Mouse (Mus musculus) limb, embryonic 10.5 days (tissue): ENCODE data around the gene Atl2. TPM values are rescaled to one million over a fixed set of nuclear protein-coding genes. Genes with fewer than 3 reads are reported as not detected.

ENCODE experiments used
- DNase-seq: peaks from one replicate; pipeline ENCODE4 v3.0.0-alpha.2; 2017; ENCODE audit warnings: low spot score
- H3K27ac ChIP-seq: fragments of 300-500 bp; sonication (generic); 2 replicates; pipeline ENCODE4 v1.5.1; 2016; ENCODE audit warnings: mild to moderate bottlenecking
- H3K27me3 ChIP-seq: fragments of 300-500 bp; sonication (generic); 2 replicates; pipeline ENCODE4 v1.6.1; 2016; ENCODE audit warnings: low read depth, mild to moderate bottlenecking; ENCODE audit not compliant: poor library complexity, severe bottlenecking
- H3K36me3 ChIP-seq: fragments of 300-500 bp; sonication (generic); 2 replicates; pipeline ENCODE4 v1.6.1; 2016; ENCODE audit warnings: mild to moderate bottlenecking, moderate library complexity
- H3K4me1 ChIP-seq: fragments of 300-500 bp; sonication (generic); 2 replicates; pipeline ENCODE4 v1.6.1; 2016
- H3K4me3 ChIP-seq: fragments of 300-500 bp; sonication (generic); 2 replicates; pipeline ENCODE4 v1.5.1; 2016; ENCODE audit warnings: mild to moderate bottlenecking, moderate library complexity
- H3K9me3 ChIP-seq: fragments of 300-500 bp; sonication (generic); replicated peaks from 2 replicates; pipeline ENCODE4 v1.6.1; 2016; ENCODE audit warnings: mild to moderate bottlenecking
- WGBS: fragments of 180-500 bp; shearing (Covaris S2); methylation state at CpG from one replicate; pipeline ENCODE4 v1.1.7; 2016; 5-methylcytosine and 5-hydroxymethylcytosine counted together
- polyA plus RNA-seq: library from polyadenylated mRNA; unstranded; fragments of >200 nt; fragmentation: Nextera tagmentation; extraction: Ambion mirVana; gene quantifications from 2 replicates; pipeline ENCODE4 v1.2.1, GENCODE M21; 2016

Atl2 gene
- polyA plus RNA-seq = 37.8 and 38.7 TPM in 2 replicates

DNA sequence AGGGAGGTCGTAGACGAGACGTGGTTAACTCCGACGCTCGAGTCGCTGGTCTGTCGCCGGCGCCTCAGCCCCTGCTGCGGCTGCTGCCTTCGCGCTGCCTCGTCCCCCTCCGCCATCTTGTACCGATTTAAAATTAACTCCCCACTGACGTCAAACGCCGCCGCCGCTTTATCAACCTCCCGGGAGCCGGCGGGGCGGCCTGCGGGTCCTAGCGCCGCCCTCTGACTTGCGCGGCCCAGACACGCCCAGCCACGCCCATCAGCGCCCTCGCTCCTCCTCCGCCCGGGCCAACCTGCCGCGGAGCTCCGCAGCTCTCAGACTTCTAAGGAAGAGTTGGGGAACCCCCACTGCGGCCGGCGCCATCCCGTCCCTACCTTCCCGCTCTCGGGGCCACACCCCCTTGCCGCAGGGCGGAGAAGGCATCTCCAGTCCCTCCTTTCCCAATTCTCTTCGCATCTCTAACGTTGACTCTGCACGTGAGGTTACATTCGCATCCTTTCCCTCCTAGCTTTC lies at the start of gene Atl2:
Gene Atl2, minus strand, starts transcription at position 213 of the 513 bp plus-strand sequence.
- no peaks in the 10 kb centered on the region for H3K36me3 ChIP-seq
- peaks cover 16% of the 10 kb centered on the region for H3K27me3 ChIP-seq
- WGBS = under 1% methylated on average over 51 of the region's 51 CpGs
- no peaks in the 10 kb centered on the region for H3K9me3 ChIP-seq
- peaks cover 44% of the 10 kb centered on the region for H3K4me1 ChIP-seq
- H3K27ac ChIP-seq = peak within 1 kb of the TSS; percentile 96
- peak within 1 kb of the TSS; percentile 98 for H3K4me3 ChIP-seq
- DNase-seq = peak; percentile 98

DNA sequence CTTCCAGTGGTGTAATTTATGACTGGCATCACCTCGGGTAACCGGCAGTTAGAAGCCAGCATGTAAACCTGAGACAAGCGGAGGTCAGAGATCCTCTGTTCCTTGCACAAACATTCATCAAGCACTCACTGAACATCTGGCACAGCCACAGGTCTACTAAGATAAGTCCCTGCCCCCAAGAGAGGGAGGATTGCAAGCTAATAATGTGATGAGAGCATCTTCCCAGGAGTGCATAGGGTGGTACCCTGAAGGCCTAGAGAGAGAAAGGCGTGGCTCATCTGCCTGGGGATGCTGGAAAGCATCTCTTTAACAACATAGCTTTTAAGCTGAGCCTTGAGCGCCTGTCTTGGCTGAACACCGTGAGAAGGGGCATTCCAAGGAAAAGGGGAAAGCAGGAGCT lies 48.9 kb upstream of the Atl2 start:
- 59% methylated on average over 6 of the region's 6 CpGs for WGBS
- Histone ChIP-seq H3K27ac (no peak overlapping the region), H3K4me3 (no peak overlapping the region), H3K9me3 (no peaks in the 10 kb centered on the region), H3K27me3 (no peaks in the 10 kb centered on the region), H3K36me3 (no peaks in the 10 kb centered on the region), H3K4me1 (peaks cover 14% of the 10 kb centered on the region)
- DNase-seq = no peak

DNA sequence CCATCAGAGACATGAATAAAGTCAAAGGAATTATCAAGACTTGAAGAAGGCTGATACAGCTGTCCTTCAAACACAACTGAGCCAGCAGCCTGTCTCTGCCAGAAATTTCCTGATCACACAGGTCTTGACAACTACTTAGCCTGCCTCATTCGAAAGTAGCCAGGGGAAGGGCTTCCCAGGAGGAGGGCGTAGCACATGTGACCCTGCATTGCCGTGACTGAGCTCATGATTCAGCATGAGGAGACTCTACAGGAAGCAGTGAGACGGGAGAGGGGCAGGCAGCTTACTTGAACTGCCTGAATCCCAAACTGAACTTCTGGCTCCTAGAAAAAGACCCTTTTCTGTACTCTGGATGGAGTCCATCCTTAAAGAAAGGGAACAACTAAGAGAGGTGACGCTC lies 46.5 kb upstream of the Atl2 start:
- Histone ChIP-seq H3K4me1 (peaks cover 12% of the 10 kb centered on the region), H3K9me3 (no peaks in the 10 kb centered on the region), H3K27ac (no peak overlapping the region), H3K4me3 (no peak overlapping the region), H3K36me3 (no peaks in the 10 kb centered on the region), H3K27me3 (no peaks in the 10 kb centered on the region)
- 83% methylated on average over 5 of the region's 5 CpGs for WGBS
- no peak for DNase-seq

DNA sequence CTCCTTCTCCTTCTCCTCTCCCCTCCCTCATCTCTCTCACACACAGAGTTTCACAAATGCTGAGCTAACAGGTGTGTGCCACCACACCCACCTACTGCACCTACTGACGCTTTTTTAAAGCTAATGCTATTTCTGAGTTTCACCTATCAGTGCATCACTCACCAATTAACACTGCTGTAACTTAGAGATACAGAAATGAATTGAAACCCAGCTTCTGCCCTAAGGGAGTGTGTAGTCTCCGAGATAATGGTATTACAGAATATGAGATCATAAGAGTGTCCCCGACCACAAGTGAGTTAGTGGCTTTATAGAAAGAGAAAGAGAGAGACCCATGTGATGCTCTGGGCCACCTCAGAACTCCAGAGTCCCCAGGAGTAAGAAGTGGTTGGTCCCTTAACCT lies 43.2 kb upstream of the Atl2 start:
- no peaks in the 10 kb centered on the region for H3K27me3 ChIP-seq
- no peak overlapping the region for H3K4me3 ChIP-seq
- no peaks in the 10 kb centered on the region for H3K9me3 ChIP-seq
- DNase-seq = no peak
- H3K27ac ChIP-seq = no peak overlapping the region
- 79% methylated on average over 3 of the region's 3 CpGs for WGBS
- H3K4me1 ChIP-seq = peaks cover under 1% of the 10 kb centered on the region
- H3K36me3 ChIP-seq = no peaks in the 10 kb centered on the region

DNA sequence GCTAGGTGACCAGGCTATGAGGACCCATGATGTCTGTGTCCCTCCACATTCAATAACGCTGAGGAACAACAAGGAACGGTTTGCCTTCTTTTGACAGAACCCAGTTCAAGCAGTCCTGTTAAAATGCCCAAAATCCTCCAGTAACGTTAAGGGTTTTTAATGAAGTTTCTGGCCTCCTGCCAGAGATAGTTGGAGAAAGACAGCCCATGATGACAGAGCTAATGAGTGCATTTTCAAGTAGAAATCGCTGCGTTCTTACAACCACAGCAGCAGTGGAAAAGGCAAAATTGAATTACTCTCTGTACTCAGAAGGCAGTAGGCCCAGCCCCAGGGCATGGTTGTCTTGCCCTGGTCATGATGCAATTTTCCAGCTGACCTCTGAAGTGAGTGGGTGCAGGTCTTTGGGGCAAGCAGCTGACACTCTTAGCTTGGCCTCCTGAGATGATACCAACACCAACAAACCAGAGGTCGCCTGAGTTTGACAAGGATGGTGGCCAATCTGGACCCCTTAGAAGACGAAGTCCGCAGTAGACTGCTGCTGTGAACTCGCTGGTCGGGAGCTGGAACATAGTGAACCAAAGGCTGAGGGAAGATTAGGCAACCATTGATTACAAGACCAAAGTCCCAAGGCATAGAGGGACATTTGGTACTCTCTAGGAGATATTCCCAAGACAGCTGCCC lies 42.1 kb upstream of the Atl2 start:
- Histone ChIP-seq H3K27ac (no peak overlapping the region), H3K4me1 (no peaks in the 10 kb centered on the region), H3K4me3 (no peak overlapping the region), H3K36me3 (no peaks in the 10 kb centered on the region), H3K9me3 (no peaks in the 10 kb centered on the region), H3K27me3 (no peaks in the 10 kb centered on the region)
- 92% methylated on average over 10 of the region's 10 CpGs for WGBS
- no peak for DNase-seq

DNA sequence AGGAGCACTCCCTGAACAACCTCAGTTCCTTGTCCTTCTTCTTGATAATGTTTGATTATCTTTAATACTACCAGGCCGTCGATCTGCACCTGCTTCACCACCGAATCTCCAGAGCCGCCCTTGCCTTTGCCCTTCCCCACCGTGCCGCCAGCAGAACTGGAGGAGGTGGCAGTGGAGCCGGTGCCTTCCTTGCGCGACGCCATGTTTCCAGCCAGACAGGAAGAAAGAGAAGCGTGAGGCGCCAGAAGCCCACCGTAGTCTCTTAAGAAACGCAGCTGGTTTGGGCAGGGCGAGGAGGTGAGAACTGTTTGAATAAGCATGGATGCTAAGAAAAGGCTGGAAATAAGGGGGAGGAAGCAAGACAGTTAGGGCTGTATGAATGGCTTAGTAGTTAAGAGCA lies 38.4 kb upstream of the Atl2 start:
- Histone ChIP-seq H3K27me3 (no peaks in the 10 kb centered on the region), H3K36me3 (no peaks in the 10 kb centered on the region), H3K9me3 (no peaks in the 10 kb centered on the region), H3K4me1 (peaks cover 5% of the 10 kb centered on the region; the same call in 1 of the 2 replicates), H3K4me3 (no peak overlapping the region), H3K27ac (no peak overlapping the region)
- WGBS = 90% methylated on average over 15 of the region's 15 CpGs
- DNase-seq = no peak

DNA sequence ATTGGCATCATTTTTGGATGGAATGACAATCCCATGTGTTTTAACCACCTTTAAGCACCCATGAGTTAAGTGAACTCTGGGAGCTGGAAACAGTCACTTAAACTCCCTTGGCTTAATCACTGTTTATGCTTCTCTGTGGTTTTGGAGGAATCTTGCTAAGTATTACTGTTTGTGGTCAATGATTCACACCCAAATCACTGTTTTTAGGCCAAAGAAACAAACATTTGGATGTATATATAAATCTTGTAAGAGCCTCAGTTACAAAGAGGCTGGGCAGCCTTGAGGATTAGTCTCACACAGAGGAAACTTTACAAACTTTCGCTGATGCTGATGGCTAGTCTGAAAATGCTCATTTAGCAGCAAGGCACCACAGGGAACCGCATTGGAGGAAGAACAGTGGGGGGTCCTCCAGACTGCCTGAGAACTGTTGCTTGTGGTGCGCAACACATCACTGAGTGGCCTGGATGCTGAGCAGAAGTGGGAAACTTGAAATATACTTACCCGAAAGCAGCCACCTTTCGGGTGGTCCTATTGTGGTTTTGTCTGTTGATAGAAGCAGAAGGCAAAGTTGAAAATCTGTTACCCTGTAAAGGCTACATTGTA lies 36.9 kb upstream of the Atl2 start:
- Histone ChIP-seq H3K36me3 (no peaks in the 10 kb centered on the region), H3K4me1 (peaks cover 5% of the 10 kb centered on the region; the same call in 1 of the 2 replicates), H3K27ac (no peak overlapping the region), H3K27me3 (no peaks in the 10 kb centered on the region), H3K4me3 (no peak overlapping the region), H3K9me3 (no peaks in the 10 kb centered on the region)
- no peak for DNase-seq
- WGBS = 62% methylated on average over 5 of the region's 5 CpGs

DNA sequence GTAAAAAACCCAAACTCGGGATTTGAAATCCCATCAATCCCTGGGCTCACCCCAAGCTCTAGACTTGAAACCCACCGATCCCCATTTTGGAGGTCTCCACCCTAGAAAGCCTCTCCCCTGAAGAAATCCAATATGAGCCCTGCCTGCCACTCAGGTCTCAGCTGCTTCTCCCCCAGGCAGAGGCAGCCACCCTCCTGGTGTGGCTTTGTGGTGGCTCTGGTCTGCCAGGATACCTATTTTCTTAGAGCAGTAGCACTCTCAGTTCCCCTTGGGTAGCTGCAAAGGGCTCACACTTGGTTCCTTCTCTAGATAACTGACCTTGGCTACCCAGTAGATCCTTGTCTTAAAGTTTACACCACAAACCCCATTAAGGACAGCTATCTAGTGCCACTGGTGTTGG lies 31.2 kb upstream of the Atl2 start:
- DNase-seq = no peak
- Histone ChIP-seq H3K9me3 (no peaks in the 10 kb centered on the region), H3K4me1 (no peaks in the 10 kb centered on the region), H3K27me3 (no peaks in the 10 kb centered on the region), H3K27ac (no peak overlapping the region), H3K36me3 (no peaks in the 10 kb centered on the region), H3K4me3 (no peak overlapping the region)
- WGBS = 84% methylated on average over 2 of the region's 2 CpGs

DNA sequence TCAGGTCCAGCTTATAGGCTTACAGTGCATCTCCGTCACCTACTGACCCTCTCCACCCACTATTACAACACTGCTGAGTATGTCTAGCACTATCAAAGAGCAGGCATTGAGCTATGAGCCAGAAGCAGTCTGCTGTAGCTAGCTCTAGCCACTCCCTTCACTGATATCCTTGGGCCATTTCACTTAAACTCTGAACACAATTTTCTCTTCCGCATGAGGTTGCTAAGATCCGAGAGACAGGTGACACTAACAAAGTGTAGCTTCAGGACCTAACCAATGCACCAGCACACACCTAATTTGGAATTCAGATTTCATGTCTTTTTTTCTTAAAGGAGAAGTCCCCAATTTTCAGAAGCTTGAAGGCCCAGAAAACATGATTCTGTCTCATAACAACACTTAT lies 30.6 kb upstream of the Atl2 start:
- Histone ChIP-seq H3K4me1 (no peaks in the 10 kb centered on the region), H3K9me3 (no peaks in the 10 kb centered on the region), H3K27ac (no peak overlapping the region), H3K36me3 (no peaks in the 10 kb centered on the region), H3K4me3 (no peak overlapping the region), H3K27me3 (no peaks in the 10 kb centered on the region)
- DNase-seq = no peak
- WGBS = 90% methylated on average over 3 of the region's 3 CpGs

DNA sequence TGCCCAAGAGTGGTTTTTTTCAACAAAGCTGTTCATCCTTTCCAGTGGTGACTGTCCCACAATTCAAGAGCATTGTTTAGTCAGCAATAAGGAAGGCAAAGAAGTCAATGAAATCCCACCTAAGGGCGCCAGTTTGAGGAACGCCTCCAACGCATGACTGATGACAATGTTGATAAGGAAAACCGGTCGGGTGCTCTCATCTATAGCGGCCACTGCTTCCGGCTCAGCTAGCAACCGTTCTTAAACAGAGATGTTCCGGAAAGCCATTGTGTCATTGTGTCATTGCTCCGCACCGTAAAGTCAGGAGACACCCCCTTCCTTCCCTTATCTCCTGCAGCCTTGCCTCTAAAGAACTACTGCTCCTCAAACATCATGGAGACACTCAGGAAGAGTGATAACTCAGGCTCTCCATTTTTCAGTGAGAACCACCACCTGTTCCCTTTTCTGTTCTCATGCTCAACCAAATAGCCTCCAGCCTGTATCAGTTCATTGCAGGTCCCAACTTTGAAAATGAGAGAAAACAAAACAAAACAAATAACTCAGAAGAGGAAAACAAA lies 30.0 kb upstream of the Atl2 start:
- H3K27me3 ChIP-seq = no peaks in the 10 kb centered on the region
- H3K36me3 ChIP-seq = no peaks in the 10 kb centered on the region
- H3K4me3 ChIP-seq = no peak overlapping the region
- WGBS = 94% methylated on average over 11 of the region's 11 CpGs
- H3K4me1 ChIP-seq = no peaks in the 10 kb centered on the region
- DNase-seq = no peak
- no peaks in the 10 kb centered on the region for H3K9me3 ChIP-seq
- no peak overlapping the region for H3K27ac ChIP-seq

DNA sequence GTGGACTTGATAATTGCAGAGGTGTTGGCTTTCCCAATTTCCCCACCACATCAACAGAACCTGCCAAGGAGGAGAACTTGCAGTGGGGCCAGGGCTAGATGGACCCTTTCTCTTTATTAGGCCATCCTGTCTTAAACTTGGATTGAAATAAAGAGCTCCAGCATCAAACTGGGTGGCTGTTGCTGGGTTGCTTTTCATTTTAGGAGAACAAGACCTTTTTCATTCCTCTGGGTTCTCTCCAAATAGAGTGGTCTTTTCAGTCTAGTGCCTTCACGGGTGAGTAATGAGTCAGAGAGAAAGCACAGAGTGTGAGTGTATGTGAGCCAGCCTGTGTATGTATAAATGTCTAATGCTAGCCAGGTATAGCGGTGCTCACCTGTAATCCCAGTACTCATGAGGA lies 24.4 kb upstream of the Atl2 start:
- Histone ChIP-seq H3K4me1 (peaks cover 5% of the 10 kb centered on the region), H3K36me3 (no peaks in the 10 kb centered on the region), H3K27me3 (no peaks in the 10 kb centered on the region), H3K27ac (peak overlapping the region; percentile 16; the same call in 1 of the 2 replicates), H3K4me3 (no peak overlapping the region), H3K9me3 (no peaks in the 10 kb centered on the region)
- 90% methylated on average over 2 of the region's 2 CpGs for WGBS
- DNase-seq = no peak

DNA sequence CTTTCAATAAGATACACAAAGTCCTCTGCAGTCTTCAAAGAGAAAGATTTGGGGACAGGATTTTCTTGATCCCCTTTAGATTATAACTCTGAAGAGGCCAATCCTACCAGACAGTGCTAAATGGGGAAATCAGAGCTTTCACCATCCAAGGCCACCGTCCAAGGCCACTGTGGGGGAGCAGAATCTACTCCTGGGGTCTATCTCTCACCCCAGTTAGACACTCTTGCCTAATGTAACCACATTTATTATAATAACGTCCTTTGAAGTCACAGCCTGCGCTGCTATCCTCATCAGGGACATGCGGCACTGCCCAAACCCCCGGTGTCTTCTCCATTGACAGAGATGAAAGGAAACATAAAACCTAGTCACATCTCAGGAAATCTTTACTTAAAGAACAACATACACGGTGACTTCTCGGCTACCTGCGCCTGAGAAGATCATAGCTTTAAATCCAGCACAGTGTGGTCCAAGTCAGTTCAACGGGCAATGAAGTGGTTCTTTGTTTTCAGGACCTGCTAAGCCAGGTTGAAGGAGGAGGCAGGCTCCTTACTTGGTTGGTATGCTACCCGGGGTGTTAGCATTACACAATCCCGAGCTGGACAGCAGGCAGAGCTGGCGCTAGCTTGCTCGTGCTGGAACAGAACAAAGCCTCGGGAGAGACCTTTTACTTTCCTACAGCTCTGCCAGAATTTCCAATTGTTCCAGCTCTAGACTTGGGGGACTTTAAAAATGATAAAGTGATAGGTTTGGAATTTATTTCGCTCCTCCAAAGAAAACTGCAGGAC lies 23.8 kb upstream of the Atl2 start:
- Histone ChIP-seq H3K4me1 (peaks cover 5% of the 10 kb centered on the region), H3K4me3 (no peak overlapping the region), H3K27ac (peak overlapping the region; percentile 16; the same call in 1 of the 2 replicates), H3K36me3 (no peaks in the 10 kb centered on the region), H3K9me3 (no peaks in the 10 kb centered on the region), H3K27me3 (no peaks in the 10 kb centered on the region)
- 78% methylated on average over 15 of the region's 15 CpGs for WGBS
- no peak for DNase-seq
